Mouse (Mus musculus): ENCODE data around the gene Rps28. TPM values are rescaled to one million over a fixed set of nuclear protein-coding genes. Genes with fewer than 3 reads are reported as not detected.

Gene Rps28
- total and polyA plus RNA-seq, 3 experiments, result 765 to 4,575 (median 782) TPM

DNA sequence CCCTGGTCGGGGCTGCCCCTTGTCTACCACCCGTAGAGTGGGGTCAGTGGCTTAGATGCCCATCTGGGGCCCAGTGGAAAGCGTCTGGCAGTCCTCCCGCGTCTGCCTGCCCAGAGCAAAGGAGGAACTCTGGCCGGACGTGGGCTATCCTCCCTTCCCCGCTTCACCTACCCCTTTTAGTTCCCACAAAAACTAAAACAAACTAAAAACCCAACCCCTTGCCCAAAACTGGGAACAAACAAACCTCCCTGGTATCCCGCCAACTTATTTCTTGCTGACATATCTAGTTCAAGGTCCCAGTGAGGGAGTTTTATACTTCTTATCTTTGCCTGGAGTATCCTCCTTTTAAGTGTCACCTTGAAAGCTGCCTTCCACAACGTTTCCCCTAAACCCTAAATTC is 16.2 kb downstream of the Rps28 start:
- no peak for TF ChIP-seq MYC (IDR thresholded peaks at IDR 0.05; ENCODE audit: low read depth, low read length)
- no peak for TF ChIP-seq E2F4 (IDR thresholded peaks at IDR 0.05; ENCODE audit: insufficient replicate concordance, low read depth, low read length)
- no peak for TF ChIP-seq ETS1 (conservative IDR thresholded peaks at IDR 0.05; ENCODE audit: low read depth, low read length)
- TF ChIP-seq ZC3H11A (IDR thresholded peaks at IDR 0.05; ENCODE audit: low read depth, low read length), result no peak
- no peak for TF ChIP-seq GABPA (IDR thresholded peaks at IDR 0.05; ENCODE audit: insufficient replicate concordance, low read depth, low read length)
- no peak for TF ChIP-seq CTCF (conservative IDR thresholded peaks at IDR 0.05 in 1 of 2, IDR thresholded peaks at IDR 0.05 in 1 of 2; ENCODE audit: low read depth in 2 of 2, low read length in 2 of 2)
- no peak for TF ChIP-seq KAT2A (IDR thresholded peaks at IDR 0.05; ENCODE audit: insufficient replicate concordance, low read length)
- no peak for TF ChIP-seq MEF2A (IDR thresholded peaks at IDR 0.05; ENCODE audit: borderline replicate concordance, low read depth, low read length)
- no peaks in the 10 kb centered on the region for H3K36me3 ChIP-seq (replicated peaks in 1 of 2; ENCODE audit: control insufficient read depth in 1 of 2, insufficient read depth in 1 of 2, low read length in 1 of 2)
- in situ Hi-C loops (cut with MboI; ENCODE audit: low pct_ligation_motif_present, low pct_unique_long_range_greater_than_20kb, low sequenced_read_pairs), result loop anchor here (10.0 kb wide), 1 partner anchor 363 kb away; no protein-coding TSS in a partner anchor
- no peak overlapping the region for H3K27ac ChIP-seq (ENCODE audit: insufficient read depth, low read depth)
- DNase-seq (ENCODE audit: extremely low read depth), result no peak
- no peaks in the 10 kb centered on the region for H3K9me3 ChIP-seq (replicated peaks; ENCODE audit: low read length)
- H3K9ac ChIP-seq (ENCODE audit: insufficient read depth, low read depth), result no peak overlapping the region
- H3K4me2 ChIP-seq (ENCODE audit: insufficient read depth, low read depth, poor library complexity, severe bottlenecking), result no peak overlapping the region
- H3K79me2 ChIP-seq (replicated peaks; ENCODE audit: control insufficient read depth, extremely low read depth, insufficient read depth, poor library complexity, severe bottlenecking), result no peaks in the 10 kb centered on the region
- H3K27me3 ChIP-seq (replicated peaks), result peaks cover 7% of the 10 kb centered on the region
- no peak overlapping the region for H3K4me3 ChIP-seq (replicated peaks in 1 of 3; ENCODE audit: low read depth in 2 of 3, low read length in 2 of 3, poor library complexity in 1 of 3)
- H3K4me1 ChIP-seq (ENCODE audit: control insufficient read depth in 1 of 2, insufficient read depth in 2 of 2), result peaks cover 15 to 20% of the 10 kb centered on the region in 2 experiments
- dilution Hi-C loops (cut with MboI; ENCODE audit: extremely low pct_ligation_motif_present, extremely low pct_unique_long_range_greater_than_20kb, low sequenced_read_pairs), result no loop called here

DNA sequence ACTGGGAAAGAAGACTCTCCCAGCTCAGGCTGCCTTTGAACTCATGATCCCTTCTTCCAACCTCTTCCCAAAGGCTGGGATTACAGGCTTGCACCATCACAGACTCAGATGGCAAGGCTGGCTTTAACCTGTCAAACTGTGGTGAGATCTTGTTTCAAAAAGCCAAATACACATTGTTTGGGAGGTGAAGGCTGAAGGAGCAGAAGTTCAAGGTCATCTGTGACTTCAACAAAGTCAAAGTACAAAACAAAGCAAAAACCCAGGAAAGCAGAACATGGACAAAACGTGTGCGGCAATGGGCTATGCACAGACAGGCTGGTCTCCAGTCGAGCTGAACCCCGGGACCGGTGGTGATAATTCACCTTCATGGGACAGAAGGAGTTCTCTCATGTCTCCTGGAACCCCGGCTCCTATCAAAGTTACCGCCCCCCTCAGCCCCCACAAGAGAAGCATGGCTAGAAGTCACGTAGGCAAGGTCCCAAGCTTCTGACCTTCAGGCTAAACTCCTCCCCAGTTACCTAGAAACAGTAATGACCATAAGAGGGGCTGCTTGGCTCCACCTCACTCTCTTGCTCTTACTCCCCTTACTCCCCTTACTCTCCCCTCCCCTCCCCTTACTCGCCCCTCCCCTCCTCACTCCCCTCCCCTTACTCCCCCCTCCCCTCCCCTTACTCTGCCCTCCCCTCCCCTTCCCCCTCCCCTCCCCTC is 17.0 kb downstream of the Rps28 start:
- Histone ChIP-seq H3K79me2 (replicated peaks; ENCODE audit: control insufficient read depth, extremely low read depth, insufficient read depth, poor library complexity, severe bottlenecking) (no peaks in the 10 kb centered on the region), H3K4me1 (ENCODE audit: control insufficient read depth in 1 of 2, insufficient read depth in 2 of 2) (peaks cover 8 to 11% of the 10 kb centered on the region in 2 experiments), H3K9ac (ENCODE audit: insufficient read depth, low read depth) (no peak overlapping the region), H3K27me3 (replicated peaks) (peaks cover 7% of the 10 kb centered on the region), H3K27ac (ENCODE audit: insufficient read depth, low read depth) (no peak overlapping the region), H3K4me2 (ENCODE audit: insufficient read depth, low read depth, poor library complexity, severe bottlenecking) (no peak overlapping the region), H3K4me3 (replicated peaks in 1 of 3; ENCODE audit: low read depth in 2 of 3, low read length in 2 of 3, poor library complexity in 1 of 3) (no peak overlapping the region), H3K36me3 (replicated peaks in 1 of 2; ENCODE audit: control insufficient read depth in 1 of 2, insufficient read depth in 1 of 2, low read length in 1 of 2) (no peaks in the 10 kb centered on the region), H3K9me3 (replicated peaks; ENCODE audit: low read length) (no peaks in the 10 kb centered on the region)
- TF ChIP-seq BHLHE40 (IDR thresholded peaks at IDR 0.05; ENCODE audit: low read depth, low read length) (no peak), MAZ (IDR thresholded peaks at IDR 0.05; ENCODE audit: low read depth, low read length) (no peak), RCOR1 (conservative IDR thresholded peaks at IDR 0.05; ENCODE audit: low read depth, low read length) (no peak), TBP (conservative IDR thresholded peaks at IDR 0.05; ENCODE audit: low read depth, low read length) (no peak), GABPA (IDR thresholded peaks at IDR 0.05; ENCODE audit: insufficient replicate concordance, low read depth, low read length) (no peak), ZMIZ1 (IDR thresholded peaks at IDR 0.05; ENCODE audit: low read depth, low read length) (no peak), POLR2A (IDR thresholded peaks at IDR 0.05; ENCODE audit: low read depth, low read length) (no peak), IRF4 (IDR thresholded peaks at IDR 0.05; ENCODE audit: low read depth, low read length) (no peak), CTCF (conservative IDR thresholded peaks at IDR 0.05 in 1 of 2, IDR thresholded peaks at IDR 0.05 in 1 of 2; ENCODE audit: low read depth in 2 of 2, low read length in 2 of 2) (no peak), PAX5 (IDR thresholded peaks at IDR 0.05; ENCODE audit: low read length) (no peak), MAX (IDR thresholded peaks at IDR 0.05; ENCODE audit: low read length) (no peak), USF2 (conservative IDR thresholded peaks at IDR 0.05; ENCODE audit: low read depth, low read length) (no peak), ETS1 (conservative IDR thresholded peaks at IDR 0.05; ENCODE audit: low read depth, low read length) (no peak)
- in situ Hi-C loops (cut with MboI; ENCODE audit: low pct_ligation_motif_present, low pct_unique_long_range_greater_than_20kb, low sequenced_read_pairs) (loop anchor here (10.0 kb wide), 1 partner anchor 363 kb away; no protein-coding TSS in a partner anchor), dilution Hi-C loops (cut with MboI; ENCODE audit: extremely low pct_ligation_motif_present, extremely low pct_unique_long_range_greater_than_20kb, low sequenced_read_pairs) (no loop called here)
- no peak for DNase-seq (ENCODE audit: extremely low read depth)

Measured in CH12.LX (cell line).